Mouse (Mus musculus): ENCODE measurements around the gene Eva1b.
"Not testable (repeated sequence)": the region's sequence is repeated elsewhere in the genome, so short reads cannot be mapped to it uniquely, and the experiment has no call there.

The Eva1b gene

GRCm38 (mm10) chr4:126155869-126156268 lies 8.3 kb downstream of the Eva1b start:
- DNase-seq (ENCODE audit: low read depth, low spot score): no peak

- no peak for DNase-seq (ENCODE audit: low read depth, low spot score)
These were observed 9.1 kb downstream of the Eva1b start for GRCm38 (mm10) chr4:126156617-126157016.

- no peak for DNase-seq (ENCODE audit: low read depth, low spot score)
These were observed 10.0 kb downstream of the Eva1b start for GRCm38 (mm10) chr4:126157562-126157961.

GRCm38 (mm10) chr4:126159455-126159854 lies 11.9 kb downstream of the Eva1b start:
- no peak for DNase-seq (ENCODE audit: low read depth, low spot score)

GRCm38 (mm10) chr4:126160981-126161380 lies 13.4 kb downstream of the Eva1b start:
- no peak for DNase-seq (ENCODE audit: low read depth, low spot score)

GRCm38 (mm10) chr4:126161456-126161855 lies 13.9 kb downstream of the Eva1b start:
- no peak for DNase-seq (ENCODE audit: low read depth, low spot score)

- DNase-seq (ENCODE audit: low read depth, low spot score): no peak
These were observed 14.4 kb downstream of the Eva1b start for GRCm38 (mm10) chr4:126161986-126162385.

- DNase-seq (ENCODE audit: low read depth, low spot score): peak; percentile 75
These were observed 15.1 kb downstream of the Eva1b start for GRCm38 (mm10) chr4:126162544-126163066.

GRCm38 (mm10) chr4:126163067-126163659 lies 15.6 kb downstream of the Eva1b start, which contains the start of gene Sh3d21:
TSS of gene Sh3d21 (minus strand) at chr4:126163491.
- no peak for DNase-seq (ENCODE audit: low read depth, low spot score)

- DNase-seq (ENCODE audit: low read depth, low spot score): no peak
These were observed 16.1 kb downstream of the Eva1b start for GRCm38 (mm10) chr4:126163685-126164084.

GRCm38 (mm10) chr4:126165092-126165491 lies 17.5 kb downstream of the Eva1b start:
- not testable (repeated sequence) for DNase-seq (ENCODE audit: low read depth, low spot score)

- no peak for DNase-seq (ENCODE audit: low read depth, low spot score)
These were observed 18.5 kb downstream of the Eva1b start for GRCm38 (mm10) chr4:126166084-126166483.

- DNase-seq (ENCODE audit: low read depth, low spot score): no peak
These were observed 21.3 kb downstream of the Eva1b start for GRCm38 (mm10) chr4:126168851-126169250.

- DNase-seq (ENCODE audit: low read depth, low spot score): not testable (repeated sequence)
These were observed 23.2 kb downstream of the Eva1b start for GRCm38 (mm10) chr4:126170737-126171136.

- no peak for DNase-seq (ENCODE audit: low read depth, low spot score)
These were observed 26.3 kb downstream of the Eva1b start for GRCm38 (mm10) chr4:126173800-126174199.

- not testable (repeated sequence) for DNase-seq (ENCODE audit: low read depth, low spot score)
These were observed 28.4 kb downstream of the Eva1b start for GRCm38 (mm10) chr4:126175980-126176379.

- peak; percentile 47 for DNase-seq (ENCODE audit: low read depth, low spot score)
These were observed 33.8 kb downstream of the Eva1b start for GRCm38 (mm10) chr4:126181170-126181957.

GRCm38 (mm10) chr4:126183034-126183433 lies 35.5 kb downstream of the Eva1b start:
- DNase-seq (ENCODE audit: low read depth, low spot score): no peak

- DNase-seq (ENCODE audit: low read depth, low spot score): no peak
These were observed 39.6 kb downstream of the Eva1b start for GRCm38 (mm10) chr4:126187096-126187495.

- DNase-seq (ENCODE audit: low read depth, low spot score): no peak
These were observed 43.1 kb downstream of the Eva1b start for GRCm38 (mm10) chr4:126190636-126191035.

- no peak for DNase-seq (ENCODE audit: low read depth, low spot score)
These were observed 46.7 kb downstream of the Eva1b start for GRCm38 (mm10) chr4:126194216-126194615.

- DNase-seq (ENCODE audit: low read depth, low spot score): no peak
These were observed 47.4 kb downstream of the Eva1b start for GRCm38 (mm10) chr4:126194916-126195315.

GRCm38 (mm10) chr4:126197485-126197884 lies 49.9 kb downstream of the Eva1b start:
- no peak for DNase-seq (ENCODE audit: low read depth, low spot score)

Data from forelimb bud, embryonic 11.5 days (tissue).